ENCODE assay signal across 17 mouse cellular contexts in the genomic region with DNA sequence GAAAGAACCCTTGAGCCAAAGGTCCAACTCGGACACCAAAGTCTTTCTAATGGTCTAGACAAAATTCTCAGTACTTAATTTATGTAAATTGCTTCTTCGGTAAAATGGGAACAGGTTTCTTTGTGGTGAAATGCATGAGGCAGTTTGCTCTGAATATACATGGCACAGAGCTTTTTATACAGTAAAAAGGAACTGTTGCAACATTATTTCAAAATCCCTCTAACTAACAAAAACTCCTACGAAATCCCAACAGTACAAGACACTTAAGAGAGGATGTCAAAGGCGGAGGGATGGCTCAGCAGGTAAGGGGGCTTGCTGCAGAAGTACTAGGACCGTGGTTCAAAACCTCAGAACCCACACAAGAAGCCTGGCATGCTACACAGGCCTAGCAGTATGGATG.
"Had no signal": no experiment of that assay in that cellular context is flagged by ENCODE, and none has a peak within 500 bp of the region (broad histone marks: within the 10 kb centered on the region; RNA-seq: fewer than 3 reads in every experiment).

No protein-coding gene starts in this region.

- DNase-seq: left cerebral cortex, postnatal 4 days; liver; liver, embryonic 13.5 days; liver, postnatal 0 days; lung, adult 18-20 months; lung, adult 2 months; lung, embryonic 14.5 days; lung, postnatal 10 days; lung, postnatal 14 days; lung, postnatal 36 days; lung, postnatal 4 days; midbrain, embryonic 14.5 days had no signal

- ATAC-seq: liver, embryonic 12.5 days; liver, postnatal 0 days; lung, postnatal 0 days; midbrain, embryonic 13.5 days; midbrain, embryonic 15.5 days; midbrain, embryonic 16.5 days had no signal
